Mouse (Mus musculus) T-helper 1 cell (primary cell): ENCODE measurements around the gene Cpne4.

Experiments
- in situ Hi-C: fragments of 300-600 bp; cut with MboI, MseI; formaldehyde crosslinking; loops from one replicate; pipeline ENCODE4 v1.15.1; 2025; ENCODE audit warnings: high pct_unique_total_duplicates

The Cpne4 gene

DNA sequence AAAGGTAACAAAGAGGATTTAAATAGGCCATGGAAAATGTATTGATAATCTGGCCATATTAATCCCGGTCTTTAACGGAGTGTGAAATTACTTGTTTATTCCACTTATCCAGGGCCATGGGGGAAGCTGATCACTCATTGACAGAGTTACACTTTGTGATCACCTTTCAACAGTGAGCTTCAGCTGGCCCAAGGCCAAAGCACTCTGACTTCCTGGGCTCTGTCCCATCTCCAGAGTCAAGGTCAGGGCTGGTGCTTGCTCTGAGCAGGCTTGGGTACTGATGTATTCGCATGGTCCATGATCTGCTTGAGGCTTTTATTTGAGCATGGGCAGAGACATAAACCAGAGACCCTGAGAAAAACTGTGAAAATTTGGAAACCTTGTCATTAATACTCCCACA, 131.5 kb downstream of the Cpne4 start:
- in situ Hi-C loops, result no loop called here

DNA sequence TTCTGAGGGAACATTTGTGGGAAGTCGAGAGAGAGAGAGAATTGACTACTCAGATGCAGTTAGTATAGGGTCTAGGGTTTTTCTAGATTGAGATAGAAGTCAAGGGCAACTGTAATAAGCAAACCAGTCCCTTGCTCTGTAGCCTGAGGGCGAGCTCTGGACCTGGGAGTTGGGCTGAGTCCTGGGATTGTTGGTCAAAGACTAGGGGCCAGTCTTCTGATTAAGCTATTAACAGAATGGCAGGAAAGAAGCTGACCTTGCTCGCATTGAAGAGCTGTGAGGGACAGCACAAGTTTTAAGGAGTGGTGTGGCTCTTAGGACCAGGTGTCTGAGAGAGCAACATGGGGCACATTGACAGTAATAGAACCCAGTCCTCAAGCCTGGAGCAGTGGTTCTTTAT, 140.0 kb downstream of the Cpne4 start:
- in situ Hi-C loops, result no loop called here

DNA sequence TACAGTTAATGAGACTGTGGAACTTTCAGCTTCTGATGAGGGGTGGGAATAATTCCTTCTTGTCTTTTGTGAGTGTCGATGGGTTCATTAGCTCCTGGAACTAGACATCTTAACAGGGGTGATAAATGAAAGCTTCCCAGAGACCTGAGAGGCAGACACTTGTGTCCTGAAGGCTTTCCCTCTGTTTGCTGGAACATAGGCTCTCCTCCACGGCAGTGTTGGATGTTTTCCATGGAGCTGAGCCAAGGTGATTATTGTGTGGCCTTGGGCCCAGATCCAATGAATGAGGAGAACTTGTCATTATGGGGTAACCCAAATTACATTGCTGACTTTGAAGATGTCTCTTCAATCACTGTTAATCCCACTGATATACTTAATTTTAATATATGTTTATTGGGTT, 146.1 kb downstream of the Cpne4 start:
- in situ Hi-C loops, result no loop called here

DNA sequence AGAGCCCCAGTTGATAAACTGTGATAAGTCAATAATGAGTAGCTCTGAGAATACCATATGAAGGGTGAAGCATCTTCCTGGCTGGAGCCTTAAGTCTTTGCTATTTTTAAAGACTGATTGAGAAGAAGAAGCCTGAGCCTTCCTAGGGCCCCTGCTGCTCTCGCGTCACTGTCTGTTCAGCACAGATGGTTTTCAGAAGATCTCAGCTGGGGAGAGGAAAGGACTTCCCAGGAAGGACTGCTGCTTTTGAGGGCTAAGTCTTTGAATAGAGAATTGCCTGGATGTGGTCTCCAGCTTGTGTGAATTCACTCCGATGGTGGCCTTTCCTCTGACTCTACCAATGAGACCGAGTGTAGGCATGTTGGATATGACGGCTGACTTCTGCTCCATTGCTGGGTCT, 163.7 kb downstream of the Cpne4 start:
- in situ Hi-C loops, result no loop called here

DNA sequence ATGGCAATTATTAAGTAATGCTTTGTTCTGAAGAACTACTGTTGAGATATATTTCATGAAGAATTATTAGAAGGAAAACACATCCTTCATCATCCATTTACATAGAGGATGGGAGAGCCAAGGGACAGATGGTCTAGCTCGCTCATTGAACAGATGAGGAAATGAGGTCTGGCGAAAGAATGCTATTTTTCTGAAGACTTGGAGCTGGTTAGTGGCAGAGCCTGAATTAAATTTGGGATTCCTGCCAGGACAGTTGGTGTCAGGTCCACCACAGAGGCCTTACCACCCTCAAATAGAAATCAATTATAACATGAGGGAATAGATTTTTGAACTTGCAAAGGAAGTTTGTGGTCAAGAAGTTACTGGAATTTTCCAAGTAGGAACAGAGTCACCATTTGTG, 178.2 kb downstream of the Cpne4 start:
- in situ Hi-C loops, result no loop called here

DNA sequence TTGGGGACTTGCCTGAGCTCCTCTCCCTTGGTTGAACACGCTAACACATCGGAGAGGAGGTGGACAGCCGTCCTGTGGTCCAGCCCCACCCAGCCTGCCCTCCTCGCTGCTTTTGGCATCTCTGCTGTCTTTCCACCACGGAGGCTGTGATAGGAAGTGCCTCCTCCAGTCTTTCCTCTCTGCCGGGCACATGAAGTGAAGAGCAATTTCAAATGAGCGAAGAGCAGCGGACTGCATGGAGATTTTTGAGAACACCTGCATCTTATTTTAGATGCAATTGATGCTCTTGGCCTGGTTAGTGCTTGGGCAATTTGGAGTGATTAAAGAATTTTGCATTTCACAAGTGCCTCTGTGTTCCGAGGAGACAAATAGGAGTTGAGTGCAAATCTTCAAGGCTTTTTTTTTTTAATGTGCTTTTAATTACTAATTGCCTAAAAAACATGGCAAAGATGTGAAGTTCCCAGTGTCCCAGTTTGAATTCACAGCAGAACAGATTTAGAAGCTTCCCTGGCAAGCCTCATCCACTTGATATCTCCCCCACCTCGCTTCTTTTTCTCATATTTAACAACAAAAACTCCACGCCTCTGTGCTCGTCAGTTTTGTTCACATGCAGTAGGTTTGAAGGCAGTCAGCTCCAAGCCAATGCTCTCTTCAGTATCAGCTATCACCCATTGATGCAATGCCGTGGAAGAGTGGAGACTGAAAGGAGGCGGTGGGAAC, 195.7 kb downstream of the Cpne4 start:
- in situ Hi-C loops, result no loop called here

DNA sequence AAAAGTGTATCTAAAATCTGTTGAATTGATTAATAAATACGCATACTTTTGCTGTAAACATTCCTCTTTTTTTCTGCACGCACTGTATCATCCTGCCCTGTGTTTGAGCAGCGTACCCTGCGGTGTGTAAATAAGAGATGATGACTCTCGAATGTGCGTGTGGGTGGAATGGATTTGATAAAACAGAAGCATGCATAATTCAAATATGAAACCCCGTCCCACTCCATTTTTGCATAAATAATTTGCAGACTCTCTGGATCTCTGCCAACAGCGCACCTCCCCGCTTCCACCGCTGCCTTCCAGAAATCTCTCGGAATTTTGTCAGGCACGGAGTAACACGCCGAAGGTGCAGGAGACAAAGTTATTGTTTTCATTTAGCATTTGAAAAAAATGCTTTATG, 208.4 kb downstream of the Cpne4 start:
- in situ Hi-C loops, result no loop called here

DNA sequence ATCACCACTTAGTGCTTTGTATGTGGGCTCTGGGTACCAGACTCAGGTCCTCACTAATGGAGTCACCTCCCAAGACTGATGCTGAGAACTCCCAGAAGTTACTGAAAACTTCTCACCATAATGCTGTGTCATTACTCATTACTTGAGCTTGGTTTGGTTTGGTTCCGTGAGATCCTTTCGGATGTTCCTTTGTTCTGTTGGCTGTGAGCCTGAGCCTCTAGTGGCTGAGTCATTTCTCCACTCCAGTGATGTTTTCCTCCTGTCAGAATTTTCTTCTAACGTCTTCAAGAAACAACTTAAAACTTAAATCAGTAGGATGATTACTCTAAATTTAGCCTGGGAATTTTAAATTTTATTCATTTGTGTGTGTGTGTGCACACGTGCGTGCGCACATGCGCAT, 212.9 kb downstream of the Cpne4 start:
- in situ Hi-C loops, result no loop called here

DNA sequence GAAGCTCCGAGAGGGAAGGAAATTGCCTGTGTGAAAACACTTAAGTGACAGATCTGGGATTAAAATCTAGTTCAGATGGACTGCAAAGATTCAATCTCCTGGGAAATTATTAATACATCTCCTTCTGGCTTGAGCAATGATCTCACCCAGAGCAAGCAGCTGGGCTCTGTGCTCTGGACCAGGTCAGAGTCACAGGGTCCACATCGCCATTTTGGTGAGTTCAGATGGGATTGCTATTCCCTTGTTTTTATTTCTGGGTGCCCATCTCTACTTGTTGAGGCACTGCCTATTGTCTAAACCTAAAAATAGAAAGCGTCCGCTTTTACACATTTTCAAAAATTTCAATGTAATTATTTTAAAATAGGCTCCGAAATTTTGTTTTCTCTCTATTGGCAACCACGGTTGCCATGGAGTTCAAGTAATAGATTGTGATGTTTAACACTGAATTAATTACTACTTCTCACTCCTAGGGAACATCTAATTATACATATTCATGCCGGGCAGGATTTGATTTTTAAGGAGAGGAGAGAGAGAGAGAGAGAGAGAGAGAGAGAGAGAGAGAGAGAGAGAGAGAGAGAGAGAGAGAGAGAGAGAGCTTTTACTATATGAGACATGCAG, 229.2 kb downstream of the Cpne4 start:
- in situ Hi-C loops, result no loop called here

DNA sequence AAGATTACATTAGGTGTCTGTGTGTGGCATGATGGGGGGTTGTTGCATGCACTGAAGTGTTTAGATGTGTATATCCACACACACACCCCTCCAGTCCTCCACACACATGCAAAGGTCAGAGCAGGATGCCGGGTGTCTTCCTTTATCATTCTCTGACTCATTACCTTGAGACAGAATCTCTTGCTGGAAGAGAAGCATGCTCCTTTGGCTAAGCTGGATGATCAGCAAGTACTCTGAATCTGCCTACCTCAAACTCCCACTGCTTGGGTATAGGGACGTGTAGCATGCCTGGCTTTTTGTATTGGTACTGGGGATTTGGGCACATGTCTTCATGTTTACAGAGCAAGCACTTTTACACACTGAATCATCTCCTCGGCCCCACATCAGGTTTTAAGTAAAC, 230.0 kb downstream of the Cpne4 start:
- in situ Hi-C loops, result no loop called here

DNA sequence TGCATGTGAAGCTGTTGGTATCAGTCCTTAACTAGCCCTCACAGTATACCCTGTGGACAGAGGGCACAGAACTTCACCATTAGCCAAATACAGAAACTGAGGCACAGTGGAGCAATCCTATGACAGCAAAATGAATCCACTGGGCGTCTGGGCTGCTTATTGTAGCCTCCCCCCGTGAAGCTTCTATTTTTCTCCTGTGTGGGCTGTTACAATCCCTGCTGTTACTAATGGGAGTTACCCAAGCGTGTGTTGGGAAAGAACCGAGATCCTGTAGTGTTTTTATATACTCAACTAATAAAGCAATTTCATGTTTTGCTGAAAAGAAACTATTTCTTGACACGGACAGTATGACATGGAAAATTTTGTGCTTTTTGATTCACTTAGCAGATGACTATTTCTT, 230.7 kb downstream of the Cpne4 start:
- in situ Hi-C loops, result no loop called here

DNA sequence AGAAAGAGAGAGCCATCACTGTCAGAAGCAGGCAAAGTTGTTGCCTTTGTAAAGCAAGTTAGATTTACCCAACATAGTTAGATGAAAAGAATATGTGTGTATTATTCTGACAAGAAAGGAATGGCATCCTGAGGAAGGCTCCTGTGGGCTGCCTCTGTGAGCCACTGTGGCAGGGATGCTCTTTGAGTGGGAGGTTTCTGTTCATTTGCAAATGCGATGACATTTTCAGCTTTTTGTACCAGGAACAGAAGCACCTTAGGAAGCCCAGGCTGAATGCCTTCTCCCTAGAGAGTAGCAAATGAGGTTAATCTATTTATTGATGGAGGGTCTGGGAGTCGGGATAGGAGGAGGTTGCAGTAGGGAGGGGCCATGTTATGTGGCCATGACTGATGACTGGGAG, 249.5 kb downstream of the Cpne4 start:
- in situ Hi-C loops, result no loop called here

DNA sequence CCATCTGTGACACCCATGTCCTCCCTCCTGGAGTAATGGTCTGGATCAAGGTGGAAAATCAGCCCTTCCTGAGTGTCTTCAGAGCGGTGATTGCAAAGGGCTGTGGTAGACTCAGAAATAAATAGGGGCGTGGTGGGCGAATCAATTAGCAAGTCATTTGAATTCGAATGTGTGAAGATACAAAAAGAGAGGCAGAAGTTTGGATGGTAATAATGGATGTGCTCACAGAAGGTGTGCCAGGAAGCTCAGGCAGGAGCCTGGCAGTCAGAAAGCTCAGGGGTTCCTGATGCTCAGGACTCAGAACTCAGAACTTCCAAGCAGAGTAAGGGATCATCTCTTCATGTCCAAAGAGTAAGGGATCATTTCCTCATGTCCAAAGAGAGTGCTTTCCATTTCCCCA, 257.7 kb downstream of the Cpne4 start:
- in situ Hi-C loops, result loop anchor here (5.0 kb wide), 1 partner anchor 267 kb away; no protein-coding TSS in a partner anchor

DNA sequence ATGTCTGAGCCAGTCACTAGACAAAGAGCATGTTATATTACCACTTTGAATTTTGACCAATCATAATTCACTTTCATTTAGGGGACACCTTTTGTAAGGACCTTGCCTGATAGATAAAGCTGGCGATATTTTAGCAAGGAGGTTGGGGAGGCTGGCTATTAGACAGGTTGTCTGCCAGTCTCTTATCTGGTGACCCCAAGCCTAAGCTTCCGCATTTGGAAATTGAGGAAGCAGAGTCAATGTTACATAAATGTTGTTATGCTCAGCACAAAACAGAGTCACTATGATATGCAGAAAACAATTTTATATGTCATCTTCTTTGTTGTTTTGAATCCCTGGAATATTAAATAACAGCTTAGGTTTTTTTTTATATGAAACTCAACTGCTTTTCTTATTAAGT, 267.6 kb downstream of the Cpne4 start:
- in situ Hi-C loops, result no loop called here

DNA sequence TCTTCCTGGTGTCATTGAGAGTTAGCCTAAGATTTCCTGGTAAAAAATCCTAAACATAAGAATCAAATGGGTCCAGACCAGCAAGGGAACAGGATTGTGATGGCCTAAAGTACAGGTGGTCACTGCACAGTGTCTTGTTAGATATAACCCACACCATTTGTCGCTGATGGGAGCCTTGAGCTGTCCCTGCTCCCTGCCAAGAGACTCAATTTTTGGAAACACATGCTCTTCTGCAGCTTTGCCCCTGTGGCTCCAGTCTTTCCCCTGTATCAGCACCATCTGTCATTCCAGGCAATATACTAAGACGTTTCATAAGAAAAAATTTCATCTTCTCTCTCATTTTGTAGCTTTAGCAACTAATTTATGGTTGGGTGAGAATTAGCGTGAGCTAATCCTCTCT, 281.6 kb downstream of the Cpne4 start:
- in situ Hi-C loops, result no loop called here

DNA sequence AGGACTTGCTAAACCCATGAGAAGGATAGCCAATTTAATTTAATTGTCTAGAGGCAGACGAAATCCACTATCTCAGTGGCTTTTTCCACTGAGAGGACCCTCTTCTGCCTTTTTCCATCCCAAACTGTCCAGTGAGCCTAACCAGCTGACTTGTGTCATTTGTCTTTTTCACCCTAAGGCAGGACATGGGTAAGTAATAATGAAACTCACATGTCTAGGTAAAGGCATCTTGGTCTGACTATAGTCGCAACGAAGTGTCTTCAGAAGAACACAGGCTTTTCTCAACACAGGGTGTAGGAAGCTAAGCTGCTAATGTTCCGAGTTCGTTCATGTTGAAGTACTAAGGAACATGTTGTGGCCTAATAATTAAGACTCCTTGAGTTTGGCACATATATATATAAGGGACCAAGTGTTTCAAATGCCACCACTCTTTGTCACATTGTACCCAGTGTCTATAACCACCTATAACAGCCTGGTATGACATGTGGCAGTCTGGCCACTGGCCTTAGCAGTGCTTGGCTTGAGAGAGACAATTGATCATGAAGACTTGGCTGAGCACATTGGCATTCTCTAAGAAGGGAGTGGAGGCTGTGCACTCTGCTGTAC, 286.0 kb downstream of the Cpne4 start:
- in situ Hi-C loops, result no loop called here

DNA sequence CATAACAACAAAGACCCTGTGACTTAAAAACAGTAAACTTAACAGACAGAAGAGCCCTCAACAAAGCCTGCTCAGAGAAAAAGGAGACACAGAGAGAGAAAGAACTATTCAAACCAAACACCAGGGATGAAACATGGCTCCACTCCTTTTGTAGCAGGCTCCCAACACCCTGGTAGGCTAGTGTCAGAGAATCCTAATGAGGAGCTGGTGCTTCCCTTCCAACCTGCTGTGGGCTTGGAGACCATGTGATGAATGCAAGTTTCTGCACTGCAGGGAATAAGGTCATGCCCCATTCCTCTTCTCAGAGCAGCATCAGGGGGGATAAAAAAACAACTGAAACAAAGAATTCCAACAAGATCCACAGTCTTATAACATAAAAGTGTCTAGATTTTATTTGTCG, 290.8 kb downstream of the Cpne4 start:
- in situ Hi-C loops, result no loop called here

DNA sequence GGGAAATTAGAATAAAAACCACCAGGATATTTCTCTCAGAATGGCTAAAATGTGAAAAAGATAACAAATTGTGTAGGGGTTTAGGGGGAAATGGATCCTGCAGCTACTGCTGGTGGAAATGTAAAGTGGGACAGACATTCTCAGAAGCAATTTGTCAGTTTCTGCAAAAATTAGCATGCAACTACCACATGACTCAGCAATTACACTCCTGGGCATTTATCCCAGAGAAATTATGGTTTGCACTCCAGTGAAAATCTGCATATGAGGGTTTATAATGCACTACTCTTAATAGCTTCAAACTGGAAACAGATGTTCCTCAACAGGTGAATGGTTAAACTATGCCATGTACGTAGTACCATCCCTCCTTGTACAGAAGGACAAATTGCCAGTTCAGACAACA, 294.2 kb downstream of the Cpne4 start:
- in situ Hi-C loops, result no loop called here

DNA sequence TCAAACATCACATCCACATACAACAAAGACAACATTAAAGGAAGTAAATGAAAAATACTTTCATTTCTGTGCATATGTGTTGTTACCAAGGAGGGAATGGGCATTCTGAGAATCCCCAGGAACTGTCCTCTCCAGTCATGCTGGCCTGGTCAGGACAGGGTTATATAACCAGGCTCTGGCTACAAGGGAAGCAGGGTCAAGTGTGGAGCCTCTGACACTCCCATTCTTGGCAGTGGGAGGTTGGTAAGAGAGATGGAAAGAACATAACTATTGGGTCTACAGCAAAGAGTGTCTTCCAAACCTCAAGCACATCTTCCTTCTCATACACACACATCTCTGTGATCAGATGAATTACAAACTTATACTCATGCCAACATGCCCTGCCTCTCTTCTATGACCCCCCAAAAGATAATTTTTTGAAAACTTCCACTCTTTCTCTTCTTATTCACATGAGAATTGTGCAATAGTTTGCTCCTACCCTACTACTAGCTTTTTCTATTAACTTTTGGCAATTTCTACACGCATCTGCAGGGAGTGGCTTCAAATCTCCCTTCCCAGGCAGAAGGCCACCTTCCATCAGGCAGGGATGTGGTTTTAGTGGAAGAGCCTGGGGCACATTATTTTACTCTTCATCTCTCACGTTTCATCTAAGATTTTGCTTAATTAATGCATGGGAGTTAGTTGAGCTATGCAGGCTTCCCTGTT, 298.3 kb downstream of the Cpne4 start:
- in situ Hi-C loops, result no loop called here

DNA sequence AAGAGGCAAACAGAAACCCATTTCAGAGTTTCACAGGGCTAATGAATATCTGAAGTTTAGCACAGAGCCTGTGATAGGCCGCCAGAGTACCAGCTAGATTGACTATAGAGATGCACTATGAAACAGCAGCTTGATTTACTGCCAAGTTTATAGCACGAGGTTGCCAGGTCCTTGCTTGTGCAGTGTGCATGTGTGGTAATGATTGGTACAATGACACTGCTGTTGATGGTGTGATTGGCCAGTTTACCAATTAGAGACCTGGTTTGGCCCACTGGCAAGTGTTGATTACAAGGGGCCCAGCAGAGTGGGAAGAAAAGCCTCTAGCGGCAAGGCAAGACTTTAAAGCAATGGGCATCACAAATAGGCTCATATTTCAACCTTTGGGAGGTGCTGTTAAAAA, 306.6 kb downstream of the Cpne4 start:
- in situ Hi-C loops, result no loop called here

DNA sequence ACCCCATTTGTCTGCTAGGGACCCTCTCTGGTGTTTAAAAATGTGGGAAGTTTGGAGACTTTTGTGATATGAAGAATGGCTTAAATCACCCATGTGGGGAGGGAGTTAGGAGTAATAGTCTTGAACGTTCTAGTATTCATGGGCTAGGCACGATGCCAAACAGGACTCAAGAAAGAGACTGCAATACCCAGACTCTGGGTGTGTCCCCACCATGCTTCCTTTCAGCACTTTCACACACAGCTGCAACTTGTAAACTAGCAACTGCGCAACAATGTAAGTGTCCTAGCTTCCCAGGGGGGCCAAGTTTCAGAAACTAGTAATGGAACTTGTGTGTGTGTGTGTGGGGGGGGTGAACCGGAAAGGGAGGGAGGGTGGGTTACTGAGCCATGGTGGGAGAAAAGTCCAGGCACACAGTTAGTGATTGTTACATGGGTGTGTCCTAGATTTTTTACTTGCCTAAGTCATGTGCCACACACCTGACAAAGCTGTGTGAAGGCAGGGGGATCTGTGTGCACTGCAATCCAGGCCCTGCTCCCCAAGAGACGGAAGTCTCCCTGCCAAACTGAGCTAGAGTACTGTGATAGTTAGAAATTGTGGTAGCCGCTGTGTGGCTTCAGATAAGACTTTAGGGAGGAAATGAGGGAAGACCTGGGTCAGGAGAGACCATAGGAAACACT, 307.3 kb downstream of the Cpne4 start:
- in situ Hi-C loops, result no loop called here

DNA sequence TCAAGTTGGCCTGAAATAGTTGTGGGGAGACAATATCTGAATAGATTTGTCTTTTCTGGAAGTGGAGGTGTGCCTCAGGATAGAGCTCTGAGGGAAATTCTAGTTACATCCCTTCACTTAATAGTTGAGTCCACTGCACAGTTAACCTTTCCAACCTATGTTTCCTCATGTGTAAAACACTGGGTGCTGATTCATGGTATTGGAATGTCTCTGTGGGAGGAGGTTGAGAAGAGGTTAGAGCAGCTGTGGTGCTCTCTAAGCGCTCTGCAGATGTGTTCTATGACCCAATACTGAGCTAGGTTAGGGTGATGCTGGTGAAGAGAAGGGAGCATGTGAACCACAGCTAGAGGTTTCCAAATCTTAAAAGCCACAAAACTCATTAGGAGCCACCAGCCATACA, 318.7 kb downstream of the Cpne4 start:
- in situ Hi-C loops, result no loop called here
